Mouse (Mus musculus) midbrain, postnatal 0 days (tissue): ENCODE data around the gene Marc1. TPM values are rescaled to one million over a fixed set of nuclear protein-coding genes. Genes with fewer than 3 reads are reported as not detected.

Source experiments
- ATAC-seq: fragments of 200-750 bp; cut with Nextera tagmentation; 2 replicates; pipeline ENCODE4 v1.8.0; 2017; ENCODE audit warnings: moderate number of reproducible peaks, mild to moderate bottlenecking, moderate TSS enrichment, moderate library complexity; ENCODE audit not compliant: low FRiP score
- DNase-seq: peaks from one replicate; pipeline ENCODE4 v3.0.0-alpha.2; 2015; ENCODE audit warnings: low spot score
- H3K27ac ChIP-seq: fragments of 300-500 bp; sonication (generic); 2 replicates; pipeline ENCODE4 v1.5.1; 2014; ENCODE audit warnings: low read depth, mild to moderate bottlenecking, low read length, mixed read lengths
- H3K27me3 ChIP-seq: fragments of 300-500 bp; sonication (generic); 2 replicates; pipeline ENCODE4 v1.6.1; 2014; ENCODE audit warnings: low read length, control low read depth, mixed read lengths; ENCODE audit not compliant: insufficient read depth
- H3K36me3 ChIP-seq: fragments of 300-500 bp; sonication (generic); 2 replicates; pipeline ENCODE4 v1.6.1; 2014; ENCODE audit warnings: low read length, control low read depth, mixed read lengths; ENCODE audit not compliant: insufficient read depth
- H3K4me1 ChIP-seq: fragments of 300-500 bp; sonication (generic); 2 replicates; pipeline ENCODE4 v1.6.1; 2014; ENCODE audit warnings: mild to moderate bottlenecking, control low read depth, antibody characterized with exemption, low read length, mixed read lengths; ENCODE audit not compliant: insufficient read depth
- H3K4me2 ChIP-seq: fragments of 300-500 bp; sonication (generic); 2 replicates; pipeline ENCODE4 v1.6.1; 2014; ENCODE audit warnings: low read depth, mild to moderate bottlenecking, low read length, mixed read lengths; ENCODE audit not compliant: poor library complexity, severe bottlenecking
- H3K4me3 ChIP-seq: fragments of 300-500 bp; sonication (generic); 2 replicates; pipeline ENCODE4 v1.5.1; 2014; ENCODE audit warnings: low read depth, mild to moderate bottlenecking, low read length, moderate library complexity
- H3K9ac ChIP-seq: fragments of 300-500 bp; sonication (generic); replicated peaks from 2 replicates; pipeline ENCODE4 v1.6.1; 2014; ENCODE audit warnings: mild to moderate bottlenecking, low read length, moderate library complexity, mixed read lengths; ENCODE audit not compliant: poor library complexity, severe bottlenecking
- H3K9me3 ChIP-seq: fragments of 300-500 bp; sonication (generic); 2 replicates; pipeline ENCODE4 v1.6.1; 2016; ENCODE audit warnings: low read length, control low read depth
- CTCF ChIP-seq: IDR thresholded peaks from 2 replicates; pipeline ENCODE4 v1.5.1; 2016; ENCODE audit warnings: antibody characterized with exemption, mild to moderate bottlenecking
- WGBS: fragments of 180-500 bp; shearing (Covaris S2); extraction: QIAGEN DNeasy Blood & Tissue Kit; methylation state at CpG from one replicate; pipeline ENCODE4 v1.1.7; 2014; 5-methylcytosine and 5-hydroxymethylcytosine counted together
- polyA plus RNA-seq: library from polyadenylated mRNA; unstranded; fragments of >200 nt; fragmentation: Nextera tagmentation; extraction: Ambion mirVana; gene quantifications from 2 replicates; pipeline ENCODE4 v1.2.1, GENCODE M21; 2015
- total RNA-seq: library from RNA; depleted of rRNA; stranded (reverse); fragments of >200 nt; gene quantifications from 2 replicates; pipeline ENCODE4 v1.2.3, GENCODE M21; 2014

Marc1 gene
- total and polyA plus RNA-seq, 2 experiments from 2014 or later = 0.21 to 0.55 TPM

DNA sequence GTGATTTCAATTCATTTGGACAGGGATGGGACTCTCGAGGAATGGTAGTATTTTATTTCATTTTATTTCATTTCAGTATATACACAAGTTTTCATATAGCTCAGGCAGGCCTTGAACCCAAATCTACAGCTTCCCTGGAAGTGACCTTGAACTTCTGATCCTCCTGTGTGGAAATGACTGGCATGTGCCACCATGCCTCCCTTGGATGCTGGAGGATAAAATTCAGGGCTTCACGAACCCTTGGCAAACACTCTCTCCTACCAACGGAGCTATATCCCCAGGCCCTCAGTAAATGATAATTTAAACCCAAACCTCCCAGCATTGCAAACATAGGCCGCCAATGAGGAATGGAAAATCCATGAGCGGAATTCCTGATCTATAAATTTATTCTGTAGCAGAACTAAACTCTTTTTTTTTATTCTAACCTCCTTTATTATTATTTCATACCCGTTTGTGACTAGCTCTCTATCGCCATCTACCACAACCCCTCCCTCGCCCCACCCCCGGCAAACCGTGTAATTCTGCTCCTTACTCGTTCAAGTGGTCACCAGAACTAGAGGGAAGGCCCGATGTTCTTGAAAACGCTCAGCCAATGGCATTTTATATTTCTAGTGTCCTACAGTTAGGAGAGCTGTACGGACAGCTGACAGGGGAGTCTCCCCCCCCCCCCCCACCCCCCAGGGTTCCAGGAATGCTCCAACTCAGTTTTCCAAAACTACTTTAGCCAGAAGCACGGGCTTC is 33.4 kb upstream of the Marc1 start:
- Histone ChIP-seq H3K4me1 (0 out of 2 replicates have a peak, but pooled peaks cover 12% of the 10 kb centered on the region), H3K27me3 (no peaks in the 10 kb centered on the region), H3K36me3 (0 out of 2 replicates have a peak, but pooled peaks cover 5% of the 10 kb centered on the region), H3K9me3 (no peaks in the 10 kb centered on the region), H3K4me3 (peak overlapping the region; percentile 80), H3K9ac (peak overlapping the region; percentile 73; the same call in 1 of the 2 replicates), H3K27ac (peak overlapping the region; percentile 76; the same call in 1 of the 2 replicates), H3K4me2 (peak overlapping the region; percentile 92)
- peak; percentile 14 for DNase-seq
- 15% methylated on average over 15 of the region's 15 CpGs for WGBS
- peak; percentile 39 for TF ChIP-seq CTCF
- no peak for ATAC-seq

GRCm38 (mm10) chr1:184837649-184838048 is 26.5 kb upstream of the Marc1 start:
- Histone ChIP-seq H3K9ac (no peak overlapping the region), H3K9me3 (no peaks in the 10 kb centered on the region), H3K27ac (no peak overlapping the region), H3K27me3 (no peaks in the 10 kb centered on the region), H3K36me3 (0 out of 2 replicates have a peak, but pooled peaks cover 13% of the 10 kb centered on the region), H3K4me1 (no peaks in the 10 kb centered on the region), H3K4me3 (no peak overlapping the region), H3K4me2 (no peak overlapping the region)
- no peak for ATAC-seq
- WGBS = 93% methylated on average over 4 of the region's 4 CpGs
- DNase-seq = no peak
- TF ChIP-seq CTCF = no peak

DNA sequence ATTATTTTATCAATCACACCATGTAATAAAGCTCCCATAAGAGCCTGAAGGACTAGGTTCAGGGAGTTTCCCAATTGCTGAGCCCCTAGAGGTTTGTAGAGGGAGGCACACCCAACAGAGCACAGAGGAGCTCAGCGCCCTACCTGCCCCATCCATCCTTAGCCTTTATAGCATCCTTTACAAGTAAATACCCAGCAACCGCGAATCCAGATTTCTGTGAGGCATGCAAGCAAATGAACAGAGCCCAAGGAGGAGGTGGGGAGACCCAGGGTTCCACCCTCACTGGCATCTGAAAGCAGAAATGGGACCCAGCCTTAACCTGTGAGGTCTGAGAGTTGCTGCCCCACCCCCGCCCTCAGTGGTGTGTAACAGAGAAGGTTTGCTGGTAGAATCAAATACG is 25.2 kb upstream of the Marc1 start:
- 82% methylated on average over 5 of the region's 5 CpGs for WGBS
- no peak for ATAC-seq
- no peak overlapping the region for H3K9ac ChIP-seq

DNA sequence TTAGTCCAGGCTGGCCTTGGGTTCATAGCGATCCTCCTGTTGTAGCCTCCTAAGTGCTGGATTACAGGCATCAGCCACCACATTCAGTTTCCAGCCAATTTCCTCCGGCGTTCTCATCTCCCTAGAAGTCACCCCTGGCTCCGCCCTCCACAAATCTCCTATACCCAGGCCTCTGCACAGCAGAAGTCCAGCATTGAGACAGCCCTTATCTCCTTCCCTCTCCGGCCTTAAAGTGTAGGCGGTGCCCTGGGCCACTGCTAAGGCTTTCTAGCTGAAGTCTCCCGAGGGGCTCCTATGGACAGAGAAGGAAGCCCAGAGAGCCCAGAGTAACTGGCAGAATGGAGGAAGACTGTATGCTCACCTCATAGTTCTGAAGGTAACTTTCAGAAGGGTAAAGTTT is 22.4 kb upstream of the Marc1 start:
- Histone ChIP-seq H3K4me3 (no peak overlapping the region), H3K27ac (no peak overlapping the region), H3K36me3 (peaks cover 22% of the 10 kb centered on the region), H3K4me2 (no peak overlapping the region), H3K4me1 (no peaks in the 10 kb centered on the region), H3K9ac (no peak overlapping the region), H3K9me3 (no peaks in the 10 kb centered on the region), H3K27me3 (no peaks in the 10 kb centered on the region)
- ATAC-seq = no peak
- WGBS = 95% methylated on average over 7 of the region's 7 CpGs
- TF ChIP-seq CTCF = no peak
- DNase-seq = no peak

More for the DNA sequence above, 25.2 kb upstream of the Marc1 start:
- no peaks in the 10 kb centered on the region for H3K27me3 ChIP-seq
- H3K9me3 ChIP-seq = no peaks in the 10 kb centered on the region
- H3K27ac ChIP-seq = no peak overlapping the region
- DNase-seq = no peak
- peaks cover 21% of the 10 kb centered on the region for H3K36me3 ChIP-seq
- no peak overlapping the region for H3K4me3 ChIP-seq
- H3K4me2 ChIP-seq = no peak overlapping the region
- no peak for TF ChIP-seq CTCF
- no peaks in the 10 kb centered on the region for H3K4me1 ChIP-seq

GRCm38 (mm10) chr1:184832211-184832610 is 21.1 kb upstream of the Marc1 start:
- TF ChIP-seq CTCF = peak; percentile 53

GRCm38 (mm10) chr1:184829897-184830296 is 18.8 kb upstream of the Marc1 start:
- ATAC-seq (no peak), DNase-seq (no peak)
- Histone ChIP-seq H3K4me2 (no peak overlapping the region), H3K9me3 (no peaks in the 10 kb centered on the region), H3K27me3 (no peaks in the 10 kb centered on the region), H3K36me3 (peaks cover 22% of the 10 kb centered on the region), H3K27ac (no peak overlapping the region), H3K4me1 (no peaks in the 10 kb centered on the region), H3K4me3 (no peak overlapping the region), H3K9ac (no peak overlapping the region)
- TF ChIP-seq CTCF = no peak
- 90% methylated on average over 8 of the region's 8 CpGs for WGBS

More at GRCm38 (mm10) chr1:184832211-184832610, 21.1 kb upstream of the Marc1 start:
- DNase-seq (no peak), ATAC-seq (no peak)
- Histone ChIP-seq H3K36me3 (peaks cover 22% of the 10 kb centered on the region), H3K9ac (no peak overlapping the region), H3K27ac (no peak overlapping the region), H3K9me3 (no peaks in the 10 kb centered on the region), H3K4me1 (no peaks in the 10 kb centered on the region), H3K4me3 (no peak overlapping the region), H3K27me3 (no peaks in the 10 kb centered on the region), H3K4me2 (no peak overlapping the region)
- 83% methylated on average over 10 of the region's 10 CpGs for WGBS
